Mouse (Mus musculus): Measurements from ENCODE around the gene Cnih2.

Gene Cnih2

GRCm38 (mm10) chr19:5067040-5067799, 31.1 kb downstream of the Cnih2 start:
- DNase-seq: no peak

DNA sequence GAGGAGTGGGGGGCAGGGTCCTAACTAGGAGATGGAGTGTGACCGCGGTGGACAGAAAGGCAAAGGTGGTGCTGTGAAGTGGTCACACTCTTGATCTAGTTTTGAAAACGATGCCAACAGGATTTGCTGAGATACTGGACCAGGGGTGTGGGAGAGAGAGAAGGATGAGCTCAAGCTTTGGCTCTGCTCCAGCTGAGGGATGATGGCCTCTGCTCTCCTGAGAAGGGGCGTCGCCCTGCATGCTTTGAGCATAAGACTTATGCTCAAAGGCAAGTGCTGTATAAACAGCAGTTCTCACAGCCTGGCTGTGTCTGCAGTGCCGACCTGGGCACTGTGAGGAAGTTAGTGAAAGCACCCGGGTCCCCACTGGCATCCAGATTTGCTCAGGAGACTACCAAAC, 33.2 kb downstream of the Cnih2 start:
- DNase-seq: no peak

DNA sequence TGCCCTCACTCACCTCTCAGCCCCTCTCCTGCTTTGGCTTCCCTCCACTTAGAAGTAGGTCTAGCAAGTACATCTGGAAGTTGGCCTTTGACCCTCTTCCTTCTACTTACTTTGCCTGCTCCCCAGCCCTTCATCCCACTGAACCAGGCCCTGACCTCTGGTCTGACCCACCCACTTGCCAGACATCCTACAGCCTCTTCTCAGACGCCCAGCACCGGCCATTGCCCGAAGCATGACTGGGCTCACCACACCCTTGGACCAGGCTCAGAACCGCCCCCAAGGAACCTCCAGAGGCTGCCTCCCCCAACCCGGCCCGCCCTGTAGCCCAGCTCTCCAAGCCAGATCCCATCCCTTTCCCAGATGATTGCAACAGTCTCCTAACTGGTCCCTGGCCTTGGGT, 35.9 kb downstream of the Cnih2 start:
- DNase-seq: no peak

- no peak for DNase-seq
Measured at GRCm38 (mm10) chr19:5062041-5062440, 36.3 kb downstream of the Cnih2 start.

- DNase-seq: no peak
Measured at GRCm38 (mm10) chr19:5060365-5061330, 37.7 kb downstream of the Cnih2 start.

- no peak for DNase-seq
Measured at GRCm38 (mm10) chr19:5058801-5059771, 39.2 kb downstream of the Cnih2 start.

DNA sequence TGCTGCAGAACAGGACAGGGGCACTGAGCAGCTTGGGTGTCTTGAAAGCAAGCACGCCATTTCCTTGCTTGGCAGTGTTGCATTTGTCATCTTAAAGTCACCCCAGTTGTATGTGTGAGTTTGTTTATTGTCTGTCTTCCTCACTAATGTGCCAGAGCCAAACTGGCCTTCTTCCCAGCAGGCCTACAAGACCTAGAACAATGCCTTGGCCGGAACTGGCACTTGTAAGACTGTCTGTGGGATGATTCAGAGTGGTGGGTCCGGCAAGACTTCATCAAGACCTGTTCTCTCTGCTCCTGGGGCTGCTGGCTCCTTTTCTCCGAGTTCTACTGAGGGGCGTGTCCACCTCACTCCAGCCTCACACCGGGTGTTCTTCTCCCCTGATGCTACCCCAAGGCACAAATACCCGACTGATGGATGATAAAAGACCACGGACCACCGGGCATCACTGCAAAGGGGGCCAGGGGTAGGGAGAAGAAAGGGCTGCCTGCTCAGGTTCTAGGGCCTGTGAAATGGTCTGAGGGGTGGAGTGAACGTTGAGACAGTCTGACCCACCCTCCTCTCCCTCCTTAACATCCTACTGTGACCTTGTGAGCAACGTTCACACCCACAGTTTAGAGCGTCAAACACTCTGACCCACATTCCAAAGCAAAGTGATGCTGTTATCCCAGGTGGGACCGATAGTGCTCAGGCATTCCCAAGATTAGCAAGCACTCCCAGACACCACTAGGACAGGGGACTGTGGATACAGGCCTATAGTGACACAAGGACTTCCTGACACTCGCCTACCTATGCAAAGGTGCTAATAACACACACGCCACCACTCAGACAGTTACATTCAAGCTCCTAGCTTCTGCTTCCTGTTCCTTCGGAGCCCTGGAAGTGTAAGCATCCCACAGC, 40.2 kb downstream of the Cnih2 start:
- DNase-seq: no peak

DNA sequence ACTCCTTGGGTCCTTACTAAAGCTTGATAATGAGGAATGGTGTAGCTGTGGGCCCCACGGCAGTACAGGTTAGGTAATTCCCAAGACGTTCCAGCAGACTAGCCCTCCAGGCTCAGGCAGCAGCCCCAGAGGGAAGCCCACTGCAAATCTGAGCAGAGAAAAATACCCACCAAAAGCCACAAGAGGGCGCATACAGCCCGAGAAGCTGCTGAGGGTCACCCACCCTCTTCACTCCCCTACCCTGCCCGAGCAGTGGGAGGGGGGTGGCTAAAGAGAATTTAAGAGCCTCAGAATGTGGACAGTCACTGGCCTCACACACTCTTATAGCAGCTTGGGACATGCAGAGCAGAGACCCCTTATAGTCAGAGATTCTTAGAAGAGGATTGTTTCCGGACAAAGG, 42.1 kb downstream of the Cnih2 start:
- peak; percentile 56 for DNase-seq

DNA sequence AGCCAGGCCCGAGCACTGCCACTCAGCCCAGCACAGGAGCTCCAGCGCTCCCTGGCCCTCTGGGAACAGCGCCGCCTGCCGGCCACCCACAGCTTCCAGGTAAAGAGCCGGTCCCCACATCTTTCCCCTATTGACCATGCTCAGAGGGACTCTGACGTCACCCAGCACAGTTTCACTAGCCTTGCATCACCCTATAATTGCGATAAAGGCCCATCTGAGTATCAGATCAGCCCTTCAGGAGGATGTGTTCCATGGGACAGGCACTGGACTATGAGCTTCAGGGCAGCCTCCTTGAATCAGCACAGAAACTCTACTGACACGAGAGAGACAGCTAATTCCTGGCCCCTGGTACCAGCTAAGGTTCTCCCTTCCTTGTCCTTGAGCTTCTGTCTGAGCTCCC, 44.4 kb downstream of the Cnih2 start:
- peak; percentile 82 for DNase-seq

DNA sequence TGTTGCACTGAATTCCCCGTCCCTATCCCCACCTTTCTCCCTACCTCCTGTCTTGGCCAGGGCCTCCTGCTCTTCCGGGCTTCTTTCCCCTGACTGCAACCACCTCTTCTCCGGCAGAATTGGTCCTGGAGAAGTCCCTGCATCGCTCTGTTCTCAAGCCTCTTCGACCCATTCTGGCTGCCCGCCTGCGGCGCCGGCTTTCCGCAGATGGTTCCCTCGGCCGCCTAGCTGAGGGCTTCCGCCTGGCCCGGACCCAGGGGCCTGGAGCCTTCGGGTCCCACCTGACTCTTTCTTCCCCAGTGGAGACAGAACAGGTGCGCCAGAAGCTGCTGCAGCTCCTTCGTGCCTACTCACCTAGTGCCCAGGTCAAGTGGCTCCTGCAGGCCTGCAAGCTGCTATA, 45.5 kb downstream of the Cnih2 start:
- no peak for DNase-seq

- no peak for DNase-seq
Measured at GRCm38 (mm10) chr19:5052166-5052822, 46.0 kb downstream of the Cnih2 start.

DNA sequence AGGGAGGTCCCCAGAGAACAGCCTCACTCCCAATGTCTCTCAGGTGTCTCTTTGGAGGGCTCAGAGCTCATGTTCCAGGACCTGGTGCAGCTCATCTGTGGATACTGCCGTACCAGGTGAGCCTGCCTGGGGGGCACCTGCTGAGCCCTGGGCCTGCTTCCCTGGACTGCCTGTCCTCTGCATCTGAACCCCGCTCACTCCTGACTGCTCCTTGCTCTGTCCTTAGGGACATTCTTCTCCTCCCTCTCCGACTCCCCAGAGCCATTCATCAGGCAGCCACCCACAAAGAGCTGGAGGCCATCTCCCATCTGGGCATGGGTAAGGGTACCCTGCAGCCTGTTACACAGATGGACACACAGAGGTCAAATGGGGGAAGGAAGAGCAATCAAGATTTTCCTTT, 46.8 kb downstream of the Cnih2 start:
- no peak for DNase-seq

- no peak for DNase-seq
Measured at GRCm38 (mm10) chr19:5051031-5051430, 47.3 kb downstream of the Cnih2 start.

- DNase-seq: no peak
Measured at GRCm38 (mm10) chr19:5050047-5050905, 48.0 kb downstream of the Cnih2 start, which contains the start of gene Rin1. TSS of gene Rin1 (plus strand) at chr19:5050481.

GRCm38 (mm10) chr19:5049325-5049724, 49.0 kb downstream of the Cnih2 start:
- DNase-seq: no peak

- DNase-seq: no peak
Measured at GRCm38 (mm10) chr19:5048138-5049056, 49.9 kb downstream of the Cnih2 start.

DNA sequence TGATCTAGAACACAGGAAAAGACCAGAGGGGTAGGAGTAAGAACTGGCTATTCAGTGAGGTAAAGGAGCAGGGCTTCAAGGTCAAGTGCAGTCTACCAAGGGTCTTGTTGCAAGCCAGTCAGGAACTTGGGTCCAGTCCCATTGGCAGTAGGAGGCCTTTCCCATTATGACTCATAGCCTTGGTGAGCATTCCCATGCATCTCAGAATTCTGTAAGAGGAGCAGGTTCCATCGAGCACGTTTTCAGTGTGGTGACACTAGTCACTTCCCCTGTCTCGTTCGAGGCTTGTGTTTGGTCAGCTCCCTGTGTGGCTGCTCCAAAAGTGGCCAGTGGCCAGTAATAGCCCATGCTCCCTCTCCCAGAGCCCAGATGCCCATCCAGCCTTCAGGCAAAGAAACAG, 52.8 kb downstream of the Cnih2 start:
- no peak for DNase-seq
